Mouse (Mus musculus) gastrocnemius, postnatal 10 days (tissue): ENCODE results near the gene Smchd1. TPM values are rescaled to one million over a fixed set of nuclear protein-coding genes. Genes with fewer than 3 reads are reported as not detected.
"Not testable (repeated sequence)": the region's sequence is repeated elsewhere in the genome, so short reads cannot be mapped to it uniquely, and the experiment has no call there.

Experiments used
- DNase-seq: peaks from one replicate; pipeline ENCODE4 v3.0.0; 2021; ENCODE audit warnings: mixed read lengths
- total RNA-seq, 2 experiments: library from RNA; stranded (reverse); gene quantifications; 2 replicates each; pipeline ENCODE4 v1.2.3; 2021

Gene Smchd1
- total RNA-seq, 2 experiments from 2014 or later, result 16.5 to 21.5 TPM

DNA sequence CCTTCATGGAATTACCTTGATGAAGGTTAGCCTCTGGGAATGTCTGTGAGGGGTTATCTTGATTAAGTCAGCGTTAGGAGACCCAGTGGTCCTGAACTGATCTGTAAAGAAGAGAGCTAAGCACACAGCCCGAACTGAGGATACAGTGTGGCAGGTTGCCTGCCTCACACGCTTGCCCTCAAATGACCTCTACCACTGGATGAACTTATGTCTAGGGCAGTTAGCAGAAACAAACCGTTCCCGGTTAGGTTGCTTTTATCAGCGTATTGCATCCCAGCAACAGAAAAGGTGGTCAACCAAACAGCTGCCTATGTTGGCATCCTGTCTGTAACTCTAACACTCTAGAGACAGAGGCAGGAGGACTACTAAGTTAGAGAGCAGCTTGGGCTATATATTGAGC lies 30.0 kb downstream of the Smchd1 start:
- no peak for DNase-seq

DNA sequence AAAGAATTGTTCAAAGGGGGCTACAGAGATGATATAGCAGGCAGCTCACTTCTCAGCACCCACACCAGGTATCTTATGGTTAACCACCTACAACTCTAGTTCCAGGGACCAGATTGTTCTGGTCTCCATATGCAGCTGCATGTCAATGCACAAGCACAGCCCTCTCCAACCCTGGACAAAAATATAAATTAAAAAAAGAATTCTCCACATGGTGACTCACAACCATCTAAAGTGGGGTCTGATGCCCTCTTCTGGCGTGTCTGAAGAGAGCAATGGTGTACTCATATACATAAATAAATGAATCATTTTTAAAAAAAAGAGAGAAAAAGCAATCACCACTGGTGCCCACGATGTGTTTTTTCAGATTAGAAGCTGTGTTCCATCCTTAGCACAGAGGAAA lies 30.4 kb downstream of the Smchd1 start:
- no peak for DNase-seq

DNA sequence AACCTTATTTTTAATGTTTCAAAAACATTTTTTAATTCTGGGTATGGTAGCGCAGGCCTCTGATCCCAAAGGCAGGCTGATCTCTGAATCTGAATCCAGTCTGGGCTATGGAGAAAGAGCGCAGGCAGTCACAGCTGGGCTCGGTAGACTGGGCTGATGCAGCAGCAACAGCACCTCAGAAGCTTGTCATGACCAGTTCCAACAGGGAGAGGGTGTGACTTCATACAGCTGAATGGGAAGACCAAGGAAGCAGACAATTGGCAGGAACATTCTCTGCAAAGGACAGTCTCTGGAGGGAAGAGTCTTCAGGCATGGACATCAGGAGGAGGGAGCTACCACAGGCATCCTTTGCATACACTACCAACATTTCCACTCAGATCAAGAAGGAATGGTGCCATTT lies 31.0 kb downstream of the Smchd1 start:
- DNase-seq, result no peak

DNA sequence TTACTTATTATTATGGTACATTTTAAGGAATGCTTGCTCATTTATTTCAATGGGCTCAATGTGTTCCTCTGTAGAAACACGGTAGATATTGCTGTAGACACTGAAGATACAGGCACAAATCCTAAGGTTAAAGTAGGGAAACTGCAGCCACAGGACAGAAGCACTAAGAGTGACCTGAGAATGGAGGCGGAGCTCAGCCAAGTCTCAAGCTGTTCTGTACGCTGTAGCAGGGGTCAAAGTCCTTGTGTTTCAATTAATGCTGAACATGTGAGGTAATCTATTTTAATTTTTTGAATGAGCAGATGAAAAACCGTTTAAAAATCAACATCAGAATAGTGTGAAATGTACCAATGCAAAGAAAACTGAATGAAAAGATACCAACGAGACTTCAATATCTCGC lies 31.9 kb downstream of the Smchd1 start:
- no peak for DNase-seq

DNA sequence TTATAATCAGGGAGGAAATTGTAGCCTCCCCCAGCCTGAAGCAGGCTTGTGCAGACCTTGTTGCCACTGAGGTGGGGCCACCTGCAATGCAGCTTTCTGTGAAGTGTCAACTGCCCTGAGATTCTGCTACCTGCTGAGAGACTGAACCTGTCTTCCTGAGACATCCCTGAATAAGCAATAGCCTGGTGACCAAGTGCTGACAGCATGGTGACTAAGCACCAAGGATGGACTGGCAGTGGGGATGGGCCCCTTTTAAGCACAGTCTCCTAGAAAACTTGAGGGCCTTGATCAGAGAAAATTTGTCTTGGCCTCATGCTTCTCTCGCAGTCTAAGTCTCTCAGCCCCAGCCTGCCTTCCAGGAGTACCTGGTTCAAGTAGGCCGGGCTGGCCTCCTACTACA lies 52.6 kb downstream of the Smchd1 start:
- DNase-seq, result not testable (repeated sequence)

DNA sequence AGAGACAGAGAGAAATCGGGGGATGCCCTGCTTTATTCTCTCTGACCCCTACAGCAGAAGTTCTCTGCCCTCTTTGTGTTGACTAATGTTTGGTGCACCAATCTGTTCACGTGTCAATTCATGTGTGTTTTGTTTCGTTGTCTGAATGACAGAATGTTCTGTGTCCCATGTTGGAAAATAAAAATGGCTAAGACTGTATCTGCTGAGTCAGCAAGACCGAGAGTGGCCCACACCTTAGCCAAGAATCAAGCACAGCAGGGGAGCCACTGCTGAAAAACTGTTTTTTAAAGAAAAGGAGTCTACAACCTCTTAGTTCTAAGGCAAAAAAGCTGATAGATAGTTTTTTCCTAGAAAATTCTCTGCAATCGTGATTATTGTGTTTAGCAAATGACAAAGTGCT lies 55.7 kb downstream of the Smchd1 start:
- not testable (repeated sequence) for DNase-seq

DNA sequence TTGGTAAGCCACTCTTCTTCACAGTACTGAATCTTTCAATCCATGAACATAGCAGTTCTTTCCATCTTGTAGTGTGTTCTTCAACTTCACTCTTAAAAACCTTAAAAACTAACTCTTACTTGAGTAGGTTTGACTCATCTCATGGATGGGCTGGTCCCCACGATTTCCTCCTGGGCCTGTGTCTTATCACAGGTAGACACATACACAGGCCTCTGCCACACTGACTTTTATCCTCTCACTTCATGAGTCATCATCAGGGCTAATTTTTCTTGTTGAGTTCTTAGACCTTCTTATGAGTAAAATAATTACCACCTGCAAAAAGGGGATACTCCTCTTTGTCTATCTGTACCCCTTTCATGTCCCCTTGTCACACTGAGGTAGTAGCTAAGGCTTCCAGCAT lies 58.1 kb downstream of the Smchd1 start:
- DNase-seq, result no peak

DNA sequence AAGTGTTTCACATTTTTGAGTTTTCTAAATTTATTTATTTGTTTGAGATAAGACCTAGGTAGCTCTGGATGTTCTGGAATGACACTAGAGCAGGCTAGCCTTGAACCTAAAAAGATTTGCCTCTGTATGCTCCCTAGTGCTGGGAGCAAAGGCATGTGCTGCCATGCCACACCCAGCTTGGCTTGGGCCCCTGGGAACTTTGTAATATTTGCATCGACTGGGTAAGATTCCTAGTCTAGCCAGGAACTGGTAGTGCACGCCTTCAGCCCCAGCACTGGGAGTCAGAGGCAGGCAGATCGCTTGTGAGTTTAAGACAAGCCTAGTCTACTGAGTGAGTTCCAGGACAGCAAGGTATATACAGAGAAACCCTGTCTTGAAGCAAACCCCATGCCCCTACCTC lies 87.7 kb downstream of the Smchd1 start:
- no peak for DNase-seq

DNA sequence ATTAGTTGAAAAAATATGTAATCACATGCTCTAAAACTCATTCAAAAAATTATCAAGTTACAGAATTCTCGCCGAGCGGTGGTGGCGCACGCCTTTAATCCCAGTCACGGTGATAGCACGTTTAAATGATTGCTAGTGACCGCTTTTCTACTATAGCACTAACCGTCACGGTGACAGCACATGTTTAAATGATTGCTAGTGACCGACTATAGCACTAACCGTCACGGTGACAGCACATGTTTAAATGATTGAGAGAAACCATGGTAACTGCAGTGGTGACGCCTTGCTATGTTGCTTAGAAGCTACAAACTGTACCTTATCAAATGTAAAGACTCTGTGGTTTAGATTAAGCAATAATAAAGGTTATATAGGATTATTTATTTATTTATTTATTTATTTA lies 94.8 kb downstream of the Smchd1 start:
- DNase-seq, result no peak

DNA sequence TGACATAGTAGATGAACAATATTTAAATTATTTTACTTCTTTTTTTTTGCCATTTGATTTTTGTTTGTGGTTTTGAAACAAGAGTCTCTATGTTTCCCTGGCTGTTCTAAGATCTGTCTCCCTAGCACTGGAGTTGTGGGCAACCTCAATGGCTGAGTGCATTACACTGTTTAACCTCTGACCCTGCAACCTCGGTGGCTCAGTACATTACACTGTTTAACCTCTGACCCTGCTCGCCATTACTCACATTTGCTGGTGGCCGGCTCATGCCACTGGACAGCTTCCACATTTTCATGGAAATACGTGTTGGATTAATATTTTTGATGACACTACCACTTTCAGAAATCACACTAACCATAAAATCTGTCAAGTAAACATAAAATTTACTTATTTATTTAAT lies 97.2 kb downstream of the Smchd1 start:
- no peak for DNase-seq

DNA sequence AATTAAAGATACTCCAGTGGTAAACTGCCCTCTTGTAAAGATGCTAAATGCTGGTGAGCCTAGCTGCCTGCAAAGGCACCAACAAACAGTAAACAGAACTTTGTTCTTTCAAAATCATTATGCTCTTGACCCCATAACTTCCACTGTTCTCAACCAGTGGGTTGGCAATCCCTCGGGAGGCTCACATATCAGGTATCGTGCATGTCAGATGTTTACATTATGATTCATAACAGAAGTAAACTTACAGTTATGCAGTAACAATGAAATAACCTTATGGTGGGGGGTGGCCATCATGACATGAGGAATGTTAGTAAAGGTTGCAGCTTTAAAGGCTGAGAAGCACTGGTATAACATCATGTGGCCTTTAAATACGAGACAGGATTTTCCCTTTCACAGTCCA lies 119.6 kb downstream of the Smchd1 start:
- no peak for DNase-seq

DNA sequence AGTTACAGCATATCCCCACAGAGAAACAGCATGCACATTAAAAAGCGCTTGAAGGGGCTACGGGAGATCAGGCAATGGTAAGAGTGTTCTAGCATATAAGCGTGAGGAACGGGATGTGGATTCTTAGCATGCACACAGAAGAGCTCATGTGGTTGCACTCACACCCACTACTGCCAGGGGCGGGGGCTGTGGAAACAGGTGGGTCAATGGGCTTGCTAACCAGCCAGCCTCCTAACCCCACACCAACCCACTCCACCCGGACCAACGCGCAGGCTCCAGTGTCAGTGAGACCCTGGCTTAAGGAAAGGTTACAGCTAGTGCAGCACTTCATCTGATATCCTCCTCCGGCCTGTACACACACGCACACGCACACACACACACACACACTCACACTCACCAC lies 120.9 kb downstream of the Smchd1 start:
- no peak for DNase-seq

DNA sequence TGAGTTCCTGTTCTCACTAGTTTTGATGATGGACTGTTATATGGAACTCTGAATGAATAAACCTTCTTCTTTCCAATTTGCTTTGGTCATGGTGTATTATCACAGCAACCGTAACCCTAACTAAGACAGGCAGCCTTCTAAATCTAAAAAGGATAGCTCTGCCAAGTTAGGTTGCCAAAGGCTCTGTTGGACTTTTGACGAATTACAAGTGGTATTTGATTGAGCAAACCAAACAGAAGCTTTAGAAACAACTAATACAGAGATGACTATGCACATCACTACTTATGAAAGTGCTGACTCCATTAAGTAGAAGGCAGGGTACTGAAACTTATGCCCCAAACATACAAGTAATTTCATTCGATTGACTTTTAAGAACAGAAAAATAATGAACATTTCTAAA lies 127.0 kb downstream of the Smchd1 start:
- DNase-seq, result no peak

DNA sequence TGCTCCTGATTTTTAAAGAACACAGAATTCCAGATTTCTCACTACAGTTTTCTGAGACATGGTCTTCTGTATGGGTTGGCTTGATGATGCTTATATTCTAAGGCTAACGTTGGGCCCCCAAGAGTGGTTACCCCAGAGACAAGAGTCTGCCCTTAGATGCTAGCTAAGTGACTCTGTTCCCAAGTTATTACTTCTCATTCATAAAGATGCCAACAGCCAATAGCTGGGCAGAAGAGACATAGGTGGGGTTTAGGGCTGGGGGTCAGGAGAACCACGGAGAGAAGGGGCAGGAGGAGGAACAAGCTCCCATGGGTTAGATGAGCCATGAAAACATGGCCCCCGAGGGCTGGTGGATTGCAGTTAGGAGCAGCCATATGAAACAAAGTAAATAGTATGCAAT lies 133.1 kb downstream of the Smchd1 start:
- DNase-seq, result no peak

DNA sequence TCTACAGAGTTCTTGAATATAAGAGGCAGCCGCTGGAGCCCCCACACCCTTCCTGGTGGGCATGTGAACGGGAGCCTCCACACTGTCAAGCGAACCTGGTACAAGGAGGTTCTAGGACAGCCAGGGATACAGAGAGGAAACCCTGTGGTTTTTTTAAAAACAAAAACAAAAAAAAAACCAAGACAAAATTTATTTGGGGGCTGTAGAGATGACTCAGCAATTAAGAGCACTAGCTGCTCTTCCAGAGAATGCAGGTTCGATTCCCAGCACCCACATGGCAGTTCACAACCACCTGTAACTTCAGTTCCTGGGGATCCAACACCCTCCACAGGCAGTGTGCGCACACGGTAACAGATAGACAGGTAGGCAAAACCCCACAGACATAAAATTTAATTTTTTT lies 136.5 kb downstream of the Smchd1 start:
- DNase-seq, result no peak

DNA sequence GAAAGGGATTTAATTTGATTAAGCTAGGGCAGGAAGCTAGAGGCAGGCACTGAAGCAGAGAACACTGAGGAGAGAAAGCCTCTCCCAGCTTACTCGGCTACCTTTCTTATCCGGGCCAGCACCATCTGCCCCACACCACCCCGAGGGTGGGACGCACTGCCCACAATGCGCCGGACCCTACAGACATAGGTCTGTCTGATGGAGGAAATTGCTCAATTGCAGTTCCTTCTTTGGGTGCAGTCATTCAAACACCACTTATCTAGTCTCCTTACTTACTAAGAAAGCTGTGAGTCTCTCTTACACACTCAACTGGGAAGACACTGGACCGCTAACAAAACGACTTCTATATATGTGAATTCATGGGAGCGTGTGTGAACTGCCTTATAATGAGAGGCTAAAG lies 137.6 kb downstream of the Smchd1 start:
- DNase-seq, result no peak

DNA sequence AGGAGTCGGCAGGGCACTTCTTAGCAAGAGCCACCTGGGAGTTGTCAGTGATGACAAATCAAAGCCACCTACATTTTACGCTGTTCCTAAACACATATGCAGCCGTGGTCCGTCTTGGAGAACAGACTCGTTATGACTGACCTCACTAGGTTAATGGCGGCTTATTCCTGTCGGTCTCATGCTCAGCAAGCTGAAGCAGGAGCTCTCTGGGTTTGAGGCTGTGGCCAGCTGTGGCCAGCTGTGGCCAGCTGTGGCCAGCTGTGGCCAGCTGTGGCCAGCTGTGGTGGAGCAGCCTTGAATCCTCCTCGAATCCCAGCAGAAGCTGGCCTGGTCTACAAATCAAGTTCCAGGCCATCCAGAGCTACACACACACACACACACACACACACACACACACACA lies 138.7 kb downstream of the Smchd1 start:
- DNase-seq, result no peak

DNA sequence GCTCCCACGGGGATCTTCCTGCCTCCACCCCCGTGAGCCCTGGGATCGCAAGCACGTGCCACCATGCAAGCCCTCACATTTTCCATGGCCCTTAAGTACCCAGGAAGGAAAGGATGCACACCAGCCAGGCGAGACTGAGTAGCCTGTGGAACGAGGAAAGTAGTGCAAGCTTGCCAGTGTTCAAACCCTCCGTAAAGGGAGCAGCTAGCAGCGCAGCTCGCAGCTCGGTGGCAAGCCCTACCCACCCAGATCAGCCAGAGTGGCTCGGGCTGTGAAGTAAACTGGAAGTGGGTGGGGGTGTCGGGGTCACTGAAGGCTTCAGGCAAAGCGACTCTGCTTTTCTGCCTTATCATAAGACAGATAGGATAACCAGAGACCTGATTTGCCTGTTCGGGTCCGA lies 142.8 kb downstream of the Smchd1 start:
- no peak for DNase-seq

DNA sequence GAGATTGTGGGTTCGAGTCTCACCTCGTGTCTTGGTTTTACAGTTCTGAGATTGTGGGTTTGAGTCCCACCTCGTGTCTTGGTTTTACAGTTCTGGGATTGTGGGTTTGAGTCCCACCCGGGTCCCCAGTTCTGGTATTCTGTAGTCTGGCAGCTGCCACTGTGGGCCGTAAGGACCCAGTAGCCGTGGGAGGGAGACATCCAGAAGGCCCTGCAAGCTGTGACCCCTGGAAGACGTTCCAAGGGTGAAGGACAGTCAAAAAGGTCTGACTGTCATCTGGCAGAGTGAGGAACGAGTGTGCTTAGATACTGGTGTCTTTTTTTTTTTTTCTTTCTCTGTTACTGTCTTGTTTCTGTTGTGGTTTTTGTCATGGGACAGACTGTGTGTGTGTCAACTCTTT lies 154.4 kb downstream of the Smchd1 start:
- DNase-seq, result not testable (repeated sequence)

DNA sequence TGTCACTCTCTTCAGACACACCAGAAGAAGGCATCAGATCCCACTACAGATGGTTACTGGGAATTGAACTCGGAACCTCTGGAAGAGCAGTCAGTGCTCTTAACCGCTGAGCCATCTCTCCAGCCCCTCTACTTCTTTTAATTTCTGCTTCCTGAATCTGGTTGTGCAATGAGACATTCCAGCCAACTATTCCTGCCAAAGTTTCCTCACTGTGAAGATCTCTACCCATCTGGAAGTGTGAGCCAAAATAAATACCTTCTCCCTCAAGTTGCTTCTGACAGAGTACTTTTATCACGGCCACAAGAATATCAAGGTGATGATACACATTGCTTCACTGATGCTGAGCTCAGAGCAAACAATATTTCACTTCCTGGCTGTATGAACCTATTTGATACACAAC lies 155.8 kb downstream of the Smchd1 start:
- no peak for DNase-seq

DNA sequence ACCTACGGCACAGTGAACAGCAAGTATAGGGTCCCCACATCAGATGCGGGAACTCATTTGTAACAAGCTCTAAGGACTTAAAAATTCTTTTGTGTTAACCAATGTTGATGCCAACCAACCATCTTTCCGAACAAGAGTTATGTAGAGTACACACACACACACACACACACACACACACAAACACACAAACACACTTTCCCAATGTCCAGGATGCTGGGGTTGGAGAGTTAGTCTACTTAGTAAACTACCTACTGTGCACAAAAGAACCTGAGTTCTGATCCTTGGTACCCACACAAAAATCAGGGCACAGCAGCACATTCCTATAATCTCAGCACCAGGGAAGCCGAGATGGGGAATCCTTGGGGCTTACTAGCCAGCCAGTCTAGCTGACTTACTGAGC lies 157.6 kb downstream of the Smchd1 start:
- no peak for DNase-seq

DNA sequence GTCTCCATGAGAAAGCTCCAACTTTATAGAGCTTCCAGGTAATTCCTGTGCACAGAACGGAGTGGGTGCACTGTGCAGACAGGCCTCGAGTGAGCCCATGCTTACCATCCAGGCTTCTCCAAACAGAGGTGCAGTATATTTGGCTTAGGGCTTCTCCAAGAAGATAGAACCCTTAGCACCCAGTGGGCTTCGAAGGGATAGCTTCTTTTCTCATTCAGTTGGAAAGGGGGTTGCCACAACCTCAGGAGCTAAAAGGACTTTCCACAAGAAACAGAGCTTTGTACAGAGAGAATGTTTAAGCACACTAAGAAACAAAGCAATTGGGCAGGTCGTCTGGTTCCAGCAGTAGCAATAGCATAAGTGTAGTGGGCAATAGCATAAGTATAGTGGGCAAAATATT lies 160.8 kb downstream of the Smchd1 start:
- no peak for DNase-seq

DNA sequence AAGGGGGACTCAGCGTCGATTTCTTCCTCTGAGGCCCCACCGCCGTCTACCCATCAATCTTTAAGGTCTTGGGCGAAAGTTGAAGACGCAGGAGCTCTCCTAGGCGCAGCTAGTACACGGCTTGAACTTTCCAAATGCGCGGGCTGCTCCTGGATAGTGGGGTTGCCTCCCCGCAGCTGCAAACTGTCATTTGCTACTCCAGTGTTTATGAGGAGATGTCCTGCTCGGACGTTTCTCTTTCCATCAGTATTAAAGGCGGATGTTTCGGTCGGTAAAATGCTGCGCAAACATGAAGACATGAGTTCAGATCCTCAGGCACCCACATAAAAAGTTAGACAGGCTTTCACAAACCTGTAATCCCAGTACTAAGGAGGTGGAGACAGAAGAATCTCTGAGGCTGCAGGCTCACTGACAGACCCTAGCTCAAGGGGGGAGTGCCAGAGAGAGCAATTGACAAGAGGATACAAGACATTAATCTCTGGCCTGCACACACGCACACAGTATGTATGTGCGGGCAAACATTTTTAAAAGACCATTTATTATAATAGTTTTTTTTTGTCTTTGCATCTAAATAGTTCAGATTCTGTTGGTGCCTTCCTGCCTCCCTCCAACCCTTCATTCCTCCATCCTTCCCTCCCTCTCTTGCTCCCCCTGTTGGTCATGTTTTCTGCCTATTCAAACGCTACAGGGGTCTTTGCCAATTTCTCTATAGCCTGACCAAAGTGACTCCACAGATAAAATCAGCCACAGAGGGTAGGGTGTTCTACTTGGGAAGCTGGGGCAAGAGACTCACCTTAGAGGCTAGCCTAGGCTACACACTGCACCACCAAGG lies 163.6 kb downstream of the Smchd1 start, which contains the start of gene Emilin2:
Gene Emilin2, minus strand, starts transcription at position 639 of the 832 bp plus-strand sequence.
- DNase-seq, result peak; percentile 43

DNA sequence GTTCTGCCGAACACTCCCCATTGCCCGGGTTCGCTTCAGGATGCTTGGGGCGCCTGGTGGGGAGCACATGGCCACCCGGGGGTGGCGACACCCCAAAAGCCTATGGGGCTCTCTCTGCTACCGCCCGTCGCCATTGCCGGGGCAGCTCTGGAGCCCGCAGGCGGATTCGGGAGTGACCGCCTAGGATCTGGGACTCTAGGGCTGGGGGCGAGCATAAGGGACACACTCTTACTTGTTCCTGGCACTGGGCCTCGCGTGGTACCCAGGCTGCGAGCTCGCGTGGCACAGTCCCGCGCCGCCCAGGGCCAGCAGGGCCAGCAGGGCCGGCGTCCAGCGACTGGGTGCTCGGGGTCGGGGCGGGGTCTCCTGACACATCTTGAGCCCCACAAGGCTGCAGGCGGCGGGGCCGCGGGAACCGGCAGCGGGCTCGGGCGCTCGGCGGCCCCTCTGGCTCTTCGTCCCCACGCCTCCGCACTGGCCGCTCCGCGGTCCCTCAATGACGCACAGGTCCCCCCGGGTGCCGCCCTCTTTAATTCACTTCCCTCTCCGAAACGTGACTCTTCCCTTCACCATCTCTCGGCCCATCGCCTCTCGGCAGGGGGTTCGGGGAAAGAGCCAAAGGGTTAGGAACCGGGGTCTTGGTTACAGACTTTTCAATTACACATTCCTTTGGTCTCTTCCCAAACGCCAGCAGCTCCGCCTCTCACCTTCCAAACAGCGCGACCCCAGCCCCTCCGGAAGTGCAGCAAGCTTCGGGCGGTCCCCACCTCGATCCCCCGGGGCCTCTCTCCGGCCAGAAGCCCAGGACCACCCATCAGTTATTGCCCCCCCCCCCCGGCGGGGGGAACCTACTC lies 164.4 kb downstream of the Smchd1 start:
- peak; percentile 66 for DNase-seq
